In the genomic region with DNA sequence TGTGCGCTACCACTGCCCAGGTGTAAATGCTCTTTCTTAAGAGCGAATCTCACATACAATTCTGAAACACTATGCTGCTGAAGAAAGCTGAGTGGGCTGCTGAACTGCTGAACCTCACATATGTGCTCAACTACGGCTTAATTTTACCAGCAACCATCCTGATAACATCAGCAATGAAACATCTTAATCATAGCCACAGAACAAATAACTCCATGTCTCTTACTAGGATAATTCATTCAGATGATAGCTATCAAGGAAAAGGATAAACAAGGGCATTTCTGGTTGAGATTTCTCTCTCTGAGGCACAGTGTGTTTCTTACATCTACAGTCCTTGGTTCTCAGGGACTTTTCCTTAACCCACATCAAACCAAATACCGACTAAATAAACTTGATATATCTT, we compare ENCODE assay signal across 22 mouse cellular contexts.
"Had no signal": no experiment of that assay in that cellular context is flagged by ENCODE, and none has a peak within 500 bp of the region (broad histone marks: within the 10 kb centered on the region; RNA-seq: fewer than 3 reads in every experiment).

No protein-coding gene starts in this region.

- ATAC-seq: hindbrain, postnatal 0 days; intestine, embryonic 16.5 days had no signal

- H3K9me3 ChIP-seq: heart, embryonic 13.5 days; heart, embryonic 15.5 days; hindbrain, embryonic 13.5 days; hindbrain, embryonic 15.5 days; limb, embryonic 10.5 days; limb, embryonic 12.5 days had no signal

- H3K27me3 ChIP-seq: heart, embryonic 13.5 days; heart, embryonic 15.5 days; hindbrain, embryonic 15.5 days; limb, embryonic 12.5 days had no signal

- DNase-seq: gastrocnemius, postnatal 14 days; gastrocnemius, postnatal 36 days; heart, adult 11 months; heart, adult 2 months; heart, postnatal 14 days; heart, postnatal 36 days; kidney, adult 11 months; kidney, adult 2 months; kidney, adult 9 months; kidney, postnatal 10 days; kidney, postnatal 25 days; kidney, postnatal 4 days had no signal

- H3K4me2 ChIP-seq: hindbrain, embryonic 13.5 days; hindbrain, embryonic 15.5 days; limb, embryonic 12.5 days had no signal

- H3K4me3 ChIP-seq: heart, adult 2 months; heart, embryonic 15.5 days; hindbrain, embryonic 13.5 days; hindbrain, embryonic 15.5 days; layer of hippocampus, adult 2 months; left cerebral cortex, adult 2 months; limb, embryonic 10.5 days; limb, embryonic 12.5 days had no signal

- H3K36me3 ChIP-seq: heart, embryonic 13.5 days; heart, embryonic 15.5 days; hindbrain, embryonic 13.5 days; hindbrain, embryonic 15.5 days; limb, embryonic 10.5 days; limb, embryonic 12.5 days had no signal

- H3K9ac ChIP-seq: heart, embryonic 13.5 days; heart, embryonic 15.5 days; hindbrain, embryonic 13.5 days; hindbrain, embryonic 15.5 days; limb, embryonic 12.5 days had no signal

- H3K27ac ChIP-seq: heart, adult 2 months; heart, embryonic 13.5 days; heart, embryonic 15.5 days; hindbrain, embryonic 13.5 days; hindbrain, embryonic 15.5 days; hindbrain, postnatal 0 days; layer of hippocampus, adult 2 months; left cerebral cortex, adult 2 months; limb, embryonic 10.5 days; limb, embryonic 12.5 days had no signal
